Mouse (Mus musculus) testis, adult 2 months (tissue): ENCODE measurements around the gene Abca8a.

Source experiments
- CTCF ChIP-seq: fragments of 200-500 bp; IDR thresholded peaks from 2 replicates; pipeline ENCODE4 v1.5.1; 2012; ENCODE audit warnings: low read depth, mild to moderate bottlenecking, inconsistent platforms, low read length, moderate library complexity; ENCODE audit not compliant: control insufficient read depth, insufficient read depth, insufficient replicate concordance
- POLR2A ChIP-seq: fragments of 200-500 bp; IDR thresholded peaks from 2 replicates; pipeline ENCODE4 v1.6.1; 2012; ENCODE audit warnings: low read depth, mild to moderate bottlenecking, inconsistent platforms, low read length, moderate library complexity; ENCODE audit not compliant: control insufficient read depth

DNA sequence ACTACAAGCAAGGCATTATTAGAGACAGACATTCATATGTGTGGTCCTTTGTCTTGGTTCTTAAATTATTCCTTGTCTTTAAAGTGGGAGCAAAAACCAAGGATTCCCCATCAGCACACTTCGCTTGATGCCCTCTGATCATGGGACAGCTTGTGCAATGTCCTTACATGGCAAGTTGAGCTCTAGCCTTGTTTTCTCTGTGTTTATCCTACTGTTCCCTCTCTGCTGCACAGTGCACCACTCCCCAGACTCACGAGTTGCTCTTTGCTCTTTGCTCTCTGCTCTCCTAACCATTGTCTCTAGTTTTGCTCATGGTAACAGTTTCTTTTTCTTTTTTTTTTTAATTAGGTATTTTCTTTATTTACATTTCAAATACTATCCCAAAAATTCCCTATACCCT lies 35.7 kb downstream of the Abca8a start:
- TF ChIP-seq CTCF (no peak), POLR2A (no peak)
